Mouse (Mus musculus): ENCODE results near the gene Ube2d2b. TPM values are rescaled to one million over a fixed set of nuclear protein-coding genes. Genes with fewer than 3 reads are reported as not detected.

The Ube2d2b gene
- polyA plus RNA-seq, 1 experiment: not detected

- Histone ChIP-seq H3K36me3 (ENCODE audit: control insufficient read depth, insufficient read depth, low read length) (no peaks in the 10 kb centered on the region), H3K27ac (ENCODE audit: insufficient read depth, low read depth, low read length) (no peak overlapping the region; the same call in 1 of the 2 replicates), H3K4me1 (ENCODE audit: control insufficient read depth, insufficient read depth, low read length) (peaks cover 3% of the 10 kb centered on the region; the same call in 1 of the 2 replicates), H3K27me3 (replicated peaks; ENCODE audit: control insufficient read depth, insufficient read depth, low read length) (no peaks in the 10 kb centered on the region), H3K4me3 (ENCODE audit: insufficient read depth, low read depth, low read length) (no peak overlapping the region)
- no peak for TF ChIP-seq POLR2A (IDR thresholded peaks at IDR 0.05; ENCODE audit: low read depth, low read length)
- TF ChIP-seq CTCF (conservative IDR thresholded peaks at IDR 0.05; ENCODE audit: insufficient read depth, insufficient read length, low read depth, low read length): no peak
- DNase-seq: no peak
- 66% methylated on average over 1 of the region's 1 CpGs for WGBS
Measured at GRCm38 (mm10) chr5:107834287-107834686, 4.4 kb downstream of the Ube2d2b start.

- no peak for TF ChIP-seq CTCF (conservative IDR thresholded peaks at IDR 0.05; ENCODE audit: insufficient read depth, insufficient read length, low read depth, low read length)
- no peak for TF ChIP-seq POLR2A (IDR thresholded peaks at IDR 0.05; ENCODE audit: low read depth, low read length)
- no peak overlapping the region for H3K27ac ChIP-seq (ENCODE audit: insufficient read depth, low read depth, low read length)
- 32% methylated on average over 3 of the region's 3 CpGs for WGBS
- no peak overlapping the region for H3K4me3 ChIP-seq (ENCODE audit: insufficient read depth, low read depth, low read length)
- H3K36me3 ChIP-seq (ENCODE audit: control insufficient read depth, insufficient read depth, low read length): no peaks in the 10 kb centered on the region; the same call in 1 of the 2 replicates
- DNase-seq: peak; percentile 27
- H3K4me1 ChIP-seq (ENCODE audit: control insufficient read depth, insufficient read depth, low read length): peaks cover 6% of the 10 kb centered on the region; the same call in 1 of the 2 replicates
- no peaks in the 10 kb centered on the region for H3K27me3 ChIP-seq (replicated peaks; ENCODE audit: control insufficient read depth, insufficient read depth, low read length)
Measured at GRCm38 (mm10) chr5:107838891-107839644, 9.2 kb downstream of the Ube2d2b start.

- 88% methylated on average over 5 of the region's 5 CpGs for WGBS
- Histone ChIP-seq H3K27me3 (replicated peaks; ENCODE audit: control insufficient read depth, insufficient read depth, low read length) (no peaks in the 10 kb centered on the region), H3K27ac (ENCODE audit: insufficient read depth, low read depth, low read length) (no peak overlapping the region), H3K4me3 (ENCODE audit: insufficient read depth, low read depth, low read length) (no peak overlapping the region), H3K4me1 (ENCODE audit: control insufficient read depth, insufficient read depth, low read length) (0 out of 2 replicates have a peak, but pooled peaks cover 6% of the 10 kb centered on the region), H3K36me3 (ENCODE audit: control insufficient read depth, insufficient read depth, low read length) (no peaks in the 10 kb centered on the region; the same call in 1 of the 2 replicates)
- DNase-seq: no peak
- no peak for TF ChIP-seq POLR2A (IDR thresholded peaks at IDR 0.05; ENCODE audit: low read depth, low read length)
- TF ChIP-seq CTCF (conservative IDR thresholded peaks at IDR 0.05; ENCODE audit: insufficient read depth, insufficient read length, low read depth, low read length): no peak
Measured at GRCm38 (mm10) chr5:107840549-107841238, 10.8 kb downstream of the Ube2d2b start.

GRCm38 (mm10) chr5:107847349-107847748 lies 17.4 kb downstream of the Ube2d2b start:
- Histone ChIP-seq H3K4me3 (ENCODE audit: insufficient read depth, low read depth, low read length) (no peak overlapping the region), H3K27ac (ENCODE audit: insufficient read depth, low read depth, low read length) (no peak overlapping the region), H3K36me3 (ENCODE audit: control insufficient read depth, insufficient read depth, low read length) (no peaks in the 10 kb centered on the region), H3K27me3 (replicated peaks; ENCODE audit: control insufficient read depth, insufficient read depth, low read length) (no peaks in the 10 kb centered on the region), H3K4me1 (ENCODE audit: control insufficient read depth, insufficient read depth, low read length) (peaks cover 5% of the 10 kb centered on the region; the same call in 1 of the 2 replicates)
- TF ChIP-seq CTCF (conservative IDR thresholded peaks at IDR 0.05; ENCODE audit: insufficient read depth, insufficient read length, low read depth, low read length) (no peak), POLR2A (IDR thresholded peaks at IDR 0.05; ENCODE audit: low read depth, low read length) (no peak)
- 45% methylated on average over 5 of the region's 5 CpGs for WGBS
- DNase-seq: peak; percentile 81

GRCm38 (mm10) chr5:107847817-107848216 lies 17.9 kb downstream of the Ube2d2b start:
- Histone ChIP-seq H3K27ac (ENCODE audit: insufficient read depth, low read depth, low read length) (no peak overlapping the region), H3K36me3 (ENCODE audit: control insufficient read depth, insufficient read depth, low read length) (no peaks in the 10 kb centered on the region), H3K4me3 (ENCODE audit: insufficient read depth, low read depth, low read length) (no peak overlapping the region), H3K27me3 (replicated peaks; ENCODE audit: control insufficient read depth, insufficient read depth, low read length) (no peaks in the 10 kb centered on the region), H3K4me1 (ENCODE audit: control insufficient read depth, insufficient read depth, low read length) (peaks cover 5% of the 10 kb centered on the region; the same call in 1 of the 2 replicates)
- no peak for TF ChIP-seq CTCF (conservative IDR thresholded peaks at IDR 0.05; ENCODE audit: insufficient read depth, insufficient read length, low read depth, low read length)
- no peak for TF ChIP-seq POLR2A (IDR thresholded peaks at IDR 0.05; ENCODE audit: low read depth, low read length)
- 56% methylated on average over 2 of the region's 2 CpGs for WGBS
- DNase-seq: no peak

GRCm38 (mm10) chr5:107848964-107849363 lies 19.1 kb downstream of the Ube2d2b start:
- H3K36me3 ChIP-seq (ENCODE audit: control insufficient read depth, insufficient read depth, low read length): no peaks in the 10 kb centered on the region
- no peak for DNase-seq
- no peak overlapping the region for H3K27ac ChIP-seq (ENCODE audit: insufficient read depth, low read depth, low read length)
- WGBS: 93% methylated on average over 4 of the region's 4 CpGs
- H3K4me3 ChIP-seq (ENCODE audit: insufficient read depth, low read depth, low read length): no peak overlapping the region
- no peaks in the 10 kb centered on the region for H3K27me3 ChIP-seq (replicated peaks; ENCODE audit: control insufficient read depth, insufficient read depth, low read length)
- peaks cover 5% of the 10 kb centered on the region; the same call in 1 of the 2 replicates for H3K4me1 ChIP-seq (ENCODE audit: control insufficient read depth, insufficient read depth, low read length)
- TF ChIP-seq CTCF (conservative IDR thresholded peaks at IDR 0.05; ENCODE audit: insufficient read depth, insufficient read length, low read depth, low read length) (no peak), POLR2A (IDR thresholded peaks at IDR 0.05; ENCODE audit: low read depth, low read length) (no peak)

- Histone ChIP-seq H3K4me1 (ENCODE audit: control insufficient read depth, insufficient read depth, low read length) (no peaks in the 10 kb centered on the region; the same call in 1 of the 2 replicates), H3K36me3 (ENCODE audit: control insufficient read depth, insufficient read depth, low read length) (no peaks in the 10 kb centered on the region), H3K27ac (ENCODE audit: insufficient read depth, low read depth, low read length) (no peak overlapping the region), H3K27me3 (replicated peaks; ENCODE audit: control insufficient read depth, insufficient read depth, low read length) (no peaks in the 10 kb centered on the region), H3K4me3 (ENCODE audit: insufficient read depth, low read depth, low read length) (no peak overlapping the region)
- peak; percentile 66 for DNase-seq
- WGBS: 10% methylated on average over 6 of the region's 6 CpGs
- TF ChIP-seq CTCF (conservative IDR thresholded peaks at IDR 0.05; ENCODE audit: insufficient read depth, insufficient read length, low read depth, low read length): no peak
- TF ChIP-seq POLR2A (IDR thresholded peaks at IDR 0.05; ENCODE audit: low read depth, low read length): no peak
Measured at GRCm38 (mm10) chr5:107853807-107854206, 23.9 kb downstream of the Ube2d2b start.

All from kidney, adult 2 months (tissue).